Mouse (Mus musculus) liver, embryonic 14.5 days (tissue): Measurements from ENCODE around the gene Dab2.

Experiments used
- CTCF ChIP-seq: IDR thresholded peaks from 2 replicates; pipeline ENCODE4 v1.5.1; 2016; ENCODE audit warnings: antibody characterized with exemption, low read depth, control low read depth
- EP300 ChIP-seq: IDR thresholded peaks from 2 replicates; pipeline ENCODE4 v1.6.1; 2016; ENCODE audit warnings: antibody characterized with exemption, low read depth

GRCm38 (mm10) chr15:6391886-6392285 lies 92.3 kb downstream of the Dab2 start:
- TF ChIP-seq CTCF: no peak
- TF ChIP-seq EP300: no peak
